Mouse (Mus musculus): ENCODE data around the gene Galk1.

Galk1 gene

GRCm38 (mm10) chr11:116009661-116010060 lies 2.9 kb downstream of the Galk1 start:
- DNase-seq, result peak; percentile 92 to 96

GRCm38 (mm10) chr11:116008832-116009375 lies 3.6 kb downstream of the Galk1 start:
- no peak for DNase-seq

- DNase-seq, result no peak
Measured at GRCm38 (mm10) chr11:116008411-116008810, 4.1 kb downstream of the Galk1 start.

- DNase-seq, result no peak
Measured at GRCm38 (mm10) chr11:116007095-116007850, 5.2 kb downstream of the Galk1 start.

GRCm38 (mm10) chr11:116005701-116006419 lies 6.7 kb downstream of the Galk1 start:
- no peak for DNase-seq

GRCm38 (mm10) chr11:116004840-116005700 lies 7.4 kb downstream of the Galk1 start:
- peak; percentile 49 to 62 for DNase-seq

GRCm38 (mm10) chr11:116004186-116004823 lies 8.2 kb downstream of the Galk1 start:
- no peak for DNase-seq

- no peak for DNase-seq
Measured at GRCm38 (mm10) chr11:116002894-116003293, 9.6 kb downstream of the Galk1 start.

GRCm38 (mm10) chr11:116001725-116002124 lies 10.8 kb downstream of the Galk1 start:
- no peak for DNase-seq

- DNase-seq, result no peak
Measured at GRCm38 (mm10) chr11:116000607-116001006, 11.9 kb downstream of the Galk1 start.

GRCm38 (mm10) chr11:115999538-116000143 lies 12.9 kb downstream of the Galk1 start:
- peak; percentile 80 to 88 for DNase-seq

GRCm38 (mm10) chr11:115999027-115999426 lies 13.5 kb downstream of the Galk1 start:
- no peak for DNase-seq

- DNase-seq, result peak in 1 of 2 experiments; percentile 49
Measured at GRCm38 (mm10) chr11:115997662-115998061, 14.9 kb downstream of the Galk1 start.

GRCm38 (mm10) chr11:115997047-115997446 lies 15.5 kb downstream of the Galk1 start:
- no peak for DNase-seq

GRCm38 (mm10) chr11:115995256-115995655 lies 17.3 kb downstream of the Galk1 start:
- no peak for DNase-seq

- DNase-seq, result no peak
Measured at GRCm38 (mm10) chr11:115992098-115992497, 20.4 kb downstream of the Galk1 start.

GRCm38 (mm10) chr11:115989686-115990085 lies 22.8 kb downstream of the Galk1 start:
- DNase-seq, result no peak

- DNase-seq, result no peak
Measured at GRCm38 (mm10) chr11:115983291-115983690, 29.2 kb downstream of the Galk1 start.

- DNase-seq, result peak; percentile 49 to 51
Measured at GRCm38 (mm10) chr11:115982472-115982871, 30.0 kb downstream of the Galk1 start.

- DNase-seq, result no peak
Measured at GRCm38 (mm10) chr11:115975544-115975943, 37.0 kb downstream of the Galk1 start.

- DNase-seq, result no peak
Measured at GRCm38 (mm10) chr11:115975083-115975420, 37.5 kb downstream of the Galk1 start.

Data from cerebellum, adult 18-20 months (tissue).